Mouse (Mus musculus) heart, embryonic 13.5 days (tissue): ENCODE measurements at regions not wholly inside any gene's neighbourhood (a gene's known extent, or its start where the extent isn't known, plus 50 kb on each side); places are given as distances from the start of the nearest gene placed in this dataset.

Source experiments
- ATAC-seq: fragments of 200-750 bp; cut with Nextera tagmentation; 2 replicates; pipeline ENCODE4 v1.8.0; 2017; ENCODE audit warnings: moderate TSS enrichment; ENCODE audit not compliant: insufficient number of reproducible peaks, low FRiP score, low TSS enrichment; ENCODE audit errors: extremely low read depth
- H3K27ac ChIP-seq: fragments of 300-500 bp; sonication (generic); replicated peaks from 2 replicates; pipeline ENCODE4 v1.5.1; 2015; ENCODE audit warnings: moderate library complexity, mild to moderate bottlenecking, inconsistent platforms
- H3K27me3 ChIP-seq: fragments of 300-500 bp; sonication (generic); replicated peaks from 2 replicates; pipeline ENCODE4 v1.6.1; 2015; ENCODE audit warnings: mild to moderate bottlenecking, inconsistent platforms
- H3K36me3 ChIP-seq: fragments of 300-500 bp; sonication (generic); 2 replicates; pipeline ENCODE4 v1.6.1; 2015; ENCODE audit warnings: mild to moderate bottlenecking, inconsistent platforms
- H3K4me1 ChIP-seq: fragments of 300-500 bp; sonication (generic); 2 replicates; pipeline ENCODE4 v1.6.1; 2015; ENCODE audit warnings: inconsistent platforms
- H3K4me2 ChIP-seq: fragments of 300-500 bp; sonication (generic); 2 replicates; pipeline ENCODE4 v1.6.1; 2015; ENCODE audit warnings: inconsistent platforms, mild to moderate bottlenecking, moderate library complexity
- H3K4me3 ChIP-seq: fragments of 300-500 bp; sonication (generic); 2 replicates; pipeline ENCODE4 v1.5.1; 2015; ENCODE audit warnings: moderate library complexity, mild to moderate bottlenecking, inconsistent platforms
- H3K9ac ChIP-seq: fragments of 300-500 bp; sonication (generic); 2 replicates; pipeline ENCODE4 v1.6.1; 2015; ENCODE audit warnings: inconsistent platforms, mild to moderate bottlenecking, moderate library complexity
- H3K9me3 ChIP-seq: fragments of 300-500 bp; sonication (generic); 2 replicates; pipeline ENCODE4 v1.6.1; 2016; ENCODE audit warnings: inconsistent platforms
- WGBS: fragments of 180-500 bp; shearing (Covaris S2); methylation state at CpG from one replicate; pipeline ENCODE4 v1.1.7; 2015; ENCODE audit warnings: mixed read lengths; 5-methylcytosine and 5-hydroxymethylcytosine counted together

GRCm38 (mm10) chr1:190639846-190640245, 271.7 kb downstream of the Rps6kc1 start:
- H3K27ac ChIP-seq = no peak overlapping the region
- H3K36me3 ChIP-seq = no peaks in the 10 kb centered on the region
- H3K9ac ChIP-seq = no peak overlapping the region
- no peaks in the 10 kb centered on the region for H3K9me3 ChIP-seq
- no peak for ATAC-seq
- 60% methylated on average over 11 of the region's 11 CpGs for WGBS
- no peak overlapping the region for H3K4me3 ChIP-seq
- no peaks in the 10 kb centered on the region for H3K4me1 ChIP-seq
- H3K27me3 ChIP-seq = no peaks in the 10 kb centered on the region
- no peak overlapping the region for H3K4me2 ChIP-seq

GRCm38 (mm10) chr1:190634935-190635334, 276.6 kb downstream of the Rps6kc1 start:
- H3K9ac ChIP-seq = no peak overlapping the region
- H3K4me2 ChIP-seq = no peak overlapping the region
- no peaks in the 10 kb centered on the region for H3K36me3 ChIP-seq
- H3K4me3 ChIP-seq = no peak overlapping the region
- no peak for ATAC-seq
- H3K9me3 ChIP-seq = no peaks in the 10 kb centered on the region
- H3K4me1 ChIP-seq = no peaks in the 10 kb centered on the region
- WGBS = 85% methylated on average over 2 of the region's 2 CpGs
- no peak overlapping the region for H3K27ac ChIP-seq
- H3K27me3 ChIP-seq = no peaks in the 10 kb centered on the region

- 64% methylated on average over 2 of the region's 2 CpGs for WGBS
Observed at GRCm38 (mm10) chr1:190631641-190632040, 279.9 kb downstream of the Rps6kc1 start.

GRCm38 (mm10) chr1:190630193-190630592, 281.4 kb downstream of the Rps6kc1 start:
- ATAC-seq = no peak
- no peak overlapping the region for H3K27ac ChIP-seq
- no peak overlapping the region for H3K9ac ChIP-seq
- no peak overlapping the region for H3K4me2 ChIP-seq
- no peak overlapping the region for H3K4me3 ChIP-seq
- no peaks in the 10 kb centered on the region for H3K27me3 ChIP-seq
- WGBS = 87% methylated on average over 5 of the region's 5 CpGs
- H3K4me1 ChIP-seq = no peaks in the 10 kb centered on the region
- H3K9me3 ChIP-seq = no peaks in the 10 kb centered on the region
- H3K36me3 ChIP-seq = no peaks in the 10 kb centered on the region

More at GRCm38 (mm10) chr1:190631641-190632040, 279.9 kb downstream of the Rps6kc1 start:
- Histone ChIP-seq H3K9me3 (no peaks in the 10 kb centered on the region), H3K27me3 (no peaks in the 10 kb centered on the region), H3K9ac (no peak overlapping the region), H3K4me2 (no peak overlapping the region), H3K4me3 (no peak overlapping the region), H3K4me1 (no peaks in the 10 kb centered on the region), H3K27ac (no peak overlapping the region), H3K36me3 (no peaks in the 10 kb centered on the region)
- no peak for ATAC-seq

- no peaks in the 10 kb centered on the region for H3K9me3 ChIP-seq
- H3K36me3 ChIP-seq = no peaks in the 10 kb centered on the region
- no peaks in the 10 kb centered on the region for H3K4me1 ChIP-seq
- ATAC-seq = no peak
- 84% methylated on average over 8 of the region's 8 CpGs for WGBS
- H3K4me3 ChIP-seq = no peak overlapping the region
- no peaks in the 10 kb centered on the region for H3K27me3 ChIP-seq
- no peak overlapping the region for H3K27ac ChIP-seq
- H3K9ac ChIP-seq = no peak overlapping the region
- no peak overlapping the region for H3K4me2 ChIP-seq
Observed at GRCm38 (mm10) chr1:190623916-190624315, 287.7 kb downstream of the Rps6kc1 start.

GRCm38 (mm10) chr1:190600425-190600824, 311.1 kb downstream of the Rps6kc1 start:
- 68% methylated on average over 3 of the region's 3 CpGs for WGBS
- no peak overlapping the region for H3K4me3 ChIP-seq
- no peak overlapping the region for H3K9ac ChIP-seq
- no peak overlapping the region for H3K27ac ChIP-seq
- ATAC-seq = no peak
- no peaks in the 10 kb centered on the region for H3K4me1 ChIP-seq
- no peak overlapping the region for H3K4me2 ChIP-seq
- no peaks in the 10 kb centered on the region for H3K27me3 ChIP-seq
- H3K9me3 ChIP-seq = no peaks in the 10 kb centered on the region
- no peaks in the 10 kb centered on the region for H3K36me3 ChIP-seq

GRCm38 (mm10) chr1:190599622-190600021, 311.9 kb downstream of the Rps6kc1 start:
- Histone ChIP-seq H3K27me3 (no peaks in the 10 kb centered on the region), H3K4me1 (no peaks in the 10 kb centered on the region), H3K9ac (no peak overlapping the region), H3K36me3 (no peaks in the 10 kb centered on the region), H3K27ac (no peak overlapping the region), H3K4me2 (no peak overlapping the region), H3K9me3 (no peaks in the 10 kb centered on the region), H3K4me3 (no peak overlapping the region)
- ATAC-seq = no peak
- WGBS = 83% methylated on average over 11 of the region's 11 CpGs

GRCm38 (mm10) chr1:190596209-190596608, 315.4 kb downstream of the Rps6kc1 start:
- H3K4me2 ChIP-seq = no peak overlapping the region
- H3K9me3 ChIP-seq = no peaks in the 10 kb centered on the region
- WGBS = 70% methylated on average over 2 of the region's 2 CpGs
- H3K9ac ChIP-seq = no peak overlapping the region
- H3K4me1 ChIP-seq = no peaks in the 10 kb centered on the region
- no peak for ATAC-seq
- H3K27me3 ChIP-seq = no peaks in the 10 kb centered on the region
- H3K27ac ChIP-seq = no peak overlapping the region
- H3K4me3 ChIP-seq = no peak overlapping the region
- H3K36me3 ChIP-seq = no peaks in the 10 kb centered on the region

GRCm38 (mm10) chr1:190591621-190592020, 319.9 kb downstream of the Rps6kc1 start:
- no peak overlapping the region for H3K27ac ChIP-seq
- 87% methylated on average over 7 of the region's 7 CpGs for WGBS
- H3K36me3 ChIP-seq = no peaks in the 10 kb centered on the region
- ATAC-seq = no peak
- no peaks in the 10 kb centered on the region for H3K27me3 ChIP-seq
- no peaks in the 10 kb centered on the region for H3K9me3 ChIP-seq
- no peak overlapping the region for H3K9ac ChIP-seq
- H3K4me3 ChIP-seq = no peak overlapping the region
- H3K4me2 ChIP-seq = no peak overlapping the region
- no peaks in the 10 kb centered on the region for H3K4me1 ChIP-seq

GRCm38 (mm10) chr1:190589586-190589985, 322.0 kb downstream of the Rps6kc1 start:
- Histone ChIP-seq H3K4me3 (no peak overlapping the region), H3K9me3 (no peaks in the 10 kb centered on the region), H3K4me2 (no peak overlapping the region), H3K9ac (no peak overlapping the region), H3K27ac (no peak overlapping the region), H3K36me3 (no peaks in the 10 kb centered on the region), H3K27me3 (no peaks in the 10 kb centered on the region), H3K4me1 (no peaks in the 10 kb centered on the region)
- 37% methylated on average over 2 of the region's 2 CpGs for WGBS
- ATAC-seq = no peak

- H3K36me3 ChIP-seq = no peaks in the 10 kb centered on the region
- no peaks in the 10 kb centered on the region for H3K4me1 ChIP-seq
- 73% methylated on average over 6 of the region's 6 CpGs for WGBS
- no peak for ATAC-seq
- H3K27ac ChIP-seq = no peak overlapping the region
- H3K27me3 ChIP-seq = no peaks in the 10 kb centered on the region
- H3K9me3 ChIP-seq = no peaks in the 10 kb centered on the region
- H3K9ac ChIP-seq = no peak overlapping the region
- no peak overlapping the region for H3K4me2 ChIP-seq
- H3K4me3 ChIP-seq = no peak overlapping the region
Observed at GRCm38 (mm10) chr1:190583272-190583671, 328.3 kb downstream of the Rps6kc1 start.

GRCm38 (mm10) chr1:190580653-190581052, 330.9 kb downstream of the Rps6kc1 start:
- no peaks in the 10 kb centered on the region for H3K4me1 ChIP-seq
- no peak overlapping the region for H3K4me2 ChIP-seq
- 83% methylated on average over 1 of the region's 1 CpGs for WGBS
- H3K9ac ChIP-seq = no peak overlapping the region
- no peaks in the 10 kb centered on the region for H3K9me3 ChIP-seq
- no peaks in the 10 kb centered on the region for H3K36me3 ChIP-seq
- no peak for ATAC-seq
- H3K27me3 ChIP-seq = no peaks in the 10 kb centered on the region
- H3K4me3 ChIP-seq = no peak overlapping the region
- H3K27ac ChIP-seq = no peak overlapping the region
